Mouse (Mus musculus): ENCODE data around the gene Atg4c.

GRCm38 (mm10) chr4:99289286-99289685 lies 95.6 kb downstream of the Atg4c start:
- TF ChIP-seq CTCF (IDR thresholded peaks at IDR 0.05): no peak
- no peak for TF ChIP-seq EP300 (IDR thresholded peaks at IDR 0.05)
